Mouse (Mus musculus): ENCODE data around the gene Acacb. TPM values are rescaled to one million over a fixed set of nuclear protein-coding genes. Genes with fewer than 3 reads are reported as not detected.

Acacb gene
- polyA plus RNA-seq (2012; rRNA removed; ENCODE audit: low replicate concordance), result 2.8 and 6.8 TPM in 2 replicates

GRCm38 (mm10) chr5:114146028-114146888, at the start of gene Acacb:
Gene Acacb, plus strand, starts transcription at chr5:114146535.

GRCm38 (mm10) chr5:114127374-114128349, 18.7 kb upstream of the Acacb start, which contains the start of gene Alkbh2:
Gene Alkbh2, minus strand, starts transcription at chr5:114128218.

GRCm38 (mm10) chr5:114130211-114130605, 16.1 kb upstream of the Acacb start, which contains the start of gene Ung:
Gene Ung, plus strand, starts transcription at chr5:114130386.

GRCm38 (mm10) chr5:114273693-114274402, 127.5 kb downstream of the Acacb start, which contains the start of gene Foxn4:
Gene Foxn4, minus strand, starts transcription at chr5:114273807.

GRCm38 (mm10) chr5:114288874-114289273, 142.5 kb downstream of the Acacb start, which contains the start of gene Myo1h:
Gene Myo1h, plus strand, starts transcription at chr5:114289166.

Other genes starting within 250 kb of the Acacb start
- 73.1 and 120 TPM in 2 replicates for gene Coro1c, start 237.8 kb upstream of the Acacb start, polyA plus RNA-seq (2012; rRNA removed; ENCODE audit: low replicate concordance)
- 7.1 and 7.7 TPM in 2 replicates for gene Ssh1, start 152.6 kb upstream of the Acacb start, polyA plus RNA-seq (2012; rRNA removed; ENCODE audit: low replicate concordance)
- 37.5 and 38.9 TPM in 2 replicates for gene Dao, start 142.8 kb upstream of the Acacb start, polyA plus RNA-seq (2012; rRNA removed; ENCODE audit: low replicate concordance)
- gene Usp30, start 81.1 kb upstream of the Acacb start, polyA plus RNA-seq (2012; rRNA removed; ENCODE audit: low replicate concordance), result 9.2 and 10.2 TPM in 2 replicates
- gene Svop, start 55.0 kb upstream of the Acacb start, polyA plus RNA-seq (2012; rRNA removed; ENCODE audit: low replicate concordance), result 0.40 and 0.44 TPM in 2 replicates
- 6.1 and 8.3 TPM in 2 replicates for gene Alkbh2, start 18.3 kb upstream of the Acacb start, polyA plus RNA-seq (2012; rRNA removed; ENCODE audit: low replicate concordance)
- 5.4 and 11.0 TPM in 2 replicates for gene Ung, start 16.1 kb upstream of the Acacb start, polyA plus RNA-seq (2012; rRNA removed; ENCODE audit: low replicate concordance)
- not detected in 2 replicates for gene Foxn4, start 127.3 kb downstream of the Acacb start, polyA plus RNA-seq (2012; rRNA removed; ENCODE audit: low replicate concordance)
- 0.78 and 1.7 TPM in 2 replicates for gene Myo1h, start 142.6 kb downstream of the Acacb start, polyA plus RNA-seq (2012; rRNA removed; ENCODE audit: low replicate concordance)
- 58.6 and 59.3 TPM in 2 replicates for gene Kctd10, start 234.0 kb downstream of the Acacb start, polyA plus RNA-seq (2012; rRNA removed; ENCODE audit: low replicate concordance)
- 62.4 and 70.3 TPM in 2 replicates for gene Ube3b, start 234.1 kb downstream of the Acacb start, polyA plus RNA-seq (2012; rRNA removed; ENCODE audit: low replicate concordance)

Measured in duodenum, adult 2 months (tissue).